Mouse (Mus musculus): ENCODE data around the gene Ush1c. TPM values are rescaled to one million over a fixed set of nuclear protein-coding genes. Genes with fewer than 3 reads are reported as not detected.
A peak's percentile ranks its signal among the peaks of the same experiment; 100 is the strongest.
"Not testable (repeated sequence)": the region's sequence is repeated elsewhere in the genome, so short reads cannot be mapped to it uniquely, and the experiment has no call there.

Gene Ush1c
- total and polyA plus RNA-seq, 3 experiments: 0.06 to 1.8 (median 1.6) TPM

DNA sequence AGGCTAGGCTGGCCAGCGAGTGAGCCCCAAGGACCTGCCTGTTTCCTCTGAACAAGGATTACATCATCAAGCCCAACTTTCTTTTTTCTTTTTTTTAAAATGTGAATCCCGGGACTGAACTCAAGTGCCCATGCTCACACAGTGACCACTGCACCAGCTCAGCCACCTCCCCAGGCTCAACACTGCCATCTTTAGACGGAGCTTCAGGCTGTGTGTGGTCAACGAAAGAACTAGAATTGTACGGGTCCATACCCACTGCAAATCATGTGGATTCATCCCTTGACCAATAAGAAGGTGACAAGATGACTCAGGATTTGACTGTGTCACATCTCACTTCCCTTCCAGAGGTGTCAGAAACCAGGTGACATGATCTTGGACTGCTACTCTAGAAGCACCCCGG is 33.5 kb downstream of the Ush1c start:
- DNase-seq: no peak

DNA sequence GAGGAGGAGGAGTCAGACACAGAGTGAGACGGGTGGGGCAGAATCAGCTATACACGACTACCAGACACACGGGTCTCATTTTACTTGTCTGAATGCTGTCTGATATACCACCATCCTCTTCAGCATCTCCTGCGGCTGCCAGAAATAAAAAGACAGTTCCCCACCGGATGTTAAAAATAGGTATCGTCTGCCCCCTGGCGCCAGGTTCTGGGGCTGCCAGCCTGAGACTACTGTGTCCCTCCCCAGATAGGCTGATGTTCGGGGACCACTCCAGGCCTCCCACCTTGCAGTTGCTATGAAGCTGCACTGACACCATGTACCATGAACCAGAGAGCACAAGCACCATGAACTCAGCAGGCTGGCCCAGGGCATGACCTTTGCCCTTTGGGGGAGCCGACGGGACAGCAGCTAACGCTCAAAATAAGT is 34.2 kb downstream of the Ush1c start:
- peak; percentile 20 for DNase-seq

DNA sequence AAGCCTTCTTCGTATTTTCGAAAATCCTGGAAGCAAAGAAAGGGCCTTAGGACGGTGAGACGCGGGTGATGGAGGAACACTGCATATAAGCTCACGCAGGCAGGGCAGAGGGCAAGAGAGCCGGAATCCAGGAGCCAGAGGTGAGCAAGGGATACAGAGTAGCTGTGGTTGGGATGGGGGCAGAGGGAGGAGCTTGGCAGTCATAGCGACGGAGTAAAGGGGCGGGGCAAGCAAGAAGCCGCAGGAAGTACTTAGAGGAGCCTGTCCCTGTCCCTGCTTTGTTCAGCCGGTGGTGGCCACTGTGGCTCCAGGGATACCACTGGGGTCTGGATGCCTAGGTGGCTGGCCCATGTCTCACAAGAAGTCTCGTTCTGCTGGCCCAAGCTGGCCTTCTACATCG is 36.7 kb downstream of the Ush1c start:
- DNase-seq: no peak

DNA sequence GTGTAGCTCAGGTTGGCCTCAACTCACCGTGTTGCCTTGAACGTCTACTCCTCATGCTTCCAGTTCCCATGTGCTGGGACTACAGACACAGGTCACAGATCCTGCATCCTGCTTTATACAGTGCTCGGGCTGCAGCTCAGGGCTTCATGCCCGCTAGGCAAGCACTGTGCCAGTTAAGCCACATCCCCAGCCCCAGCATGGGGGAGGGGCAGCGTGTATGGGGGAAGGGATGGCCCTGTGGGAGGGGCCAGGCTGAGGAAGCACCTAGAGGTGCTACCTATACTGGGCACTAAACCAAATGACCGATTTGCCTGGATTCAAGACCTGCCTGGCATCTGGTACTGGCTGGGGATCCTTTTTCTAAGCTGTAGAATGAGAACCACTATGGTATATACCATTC is 38.3 kb downstream of the Ush1c start:
- DNase-seq: no peak

DNA sequence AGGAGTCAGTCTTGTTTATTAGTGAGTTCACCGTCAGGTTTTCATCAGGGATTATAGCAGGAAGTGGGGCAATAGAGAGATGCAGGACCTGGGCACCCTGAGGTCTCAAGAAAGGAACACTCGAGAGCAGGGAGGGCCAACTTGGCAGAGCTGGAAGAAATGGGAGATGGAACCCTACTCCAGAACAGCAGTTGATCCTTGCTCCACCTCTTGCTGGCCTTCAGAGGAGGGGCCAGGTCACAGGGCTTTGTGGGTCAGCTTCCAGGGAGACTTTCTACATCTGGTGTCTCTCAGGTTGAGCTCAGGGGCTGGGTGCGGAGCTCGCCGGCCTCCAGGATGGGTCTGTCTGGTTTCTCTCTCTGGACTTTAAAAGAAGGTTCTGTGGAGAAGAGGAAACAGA is 42.9 kb downstream of the Ush1c start:
- DNase-seq: no peak

DNA sequence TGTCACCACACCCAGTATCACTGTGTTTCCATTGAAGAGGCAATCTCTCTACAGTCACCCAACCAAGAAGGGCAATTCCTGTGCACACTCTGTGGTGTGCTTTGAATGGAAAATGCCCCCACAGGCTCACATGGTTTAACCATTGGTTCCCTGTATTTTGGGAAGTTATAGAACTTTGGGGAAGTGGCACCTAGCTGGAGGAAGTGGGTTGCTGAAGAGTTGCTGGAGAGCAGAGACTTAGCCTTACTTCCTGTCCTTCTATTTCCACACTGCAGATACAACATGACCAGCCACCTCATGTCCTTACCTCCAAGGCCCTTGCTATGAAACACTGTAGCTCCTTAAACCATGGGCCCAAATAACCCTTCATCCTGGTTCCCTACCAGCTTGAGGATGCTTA is 54.1 kb downstream of the Ush1c start:
- no peak for DNase-seq

DNA sequence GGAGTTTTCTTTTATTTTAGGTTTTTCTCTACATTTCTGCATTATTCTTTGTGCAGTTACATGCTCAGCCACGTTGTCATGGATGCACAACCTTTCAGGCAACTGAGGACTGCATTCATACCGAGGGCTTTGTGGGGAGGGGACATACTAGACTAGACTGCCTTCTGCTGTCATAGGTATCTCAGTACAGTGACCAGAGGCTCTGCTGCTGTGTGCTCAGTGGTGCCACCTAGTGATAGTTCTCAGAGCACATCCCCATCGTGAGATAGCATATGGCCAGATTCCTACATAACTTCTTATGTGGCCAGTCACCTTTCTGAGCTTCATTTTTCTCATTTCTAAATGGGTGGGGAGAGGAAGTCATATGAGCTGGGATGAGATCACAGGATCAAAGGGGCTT is 56.7 kb downstream of the Ush1c start:
- peak; percentile 41 for DNase-seq

DNA sequence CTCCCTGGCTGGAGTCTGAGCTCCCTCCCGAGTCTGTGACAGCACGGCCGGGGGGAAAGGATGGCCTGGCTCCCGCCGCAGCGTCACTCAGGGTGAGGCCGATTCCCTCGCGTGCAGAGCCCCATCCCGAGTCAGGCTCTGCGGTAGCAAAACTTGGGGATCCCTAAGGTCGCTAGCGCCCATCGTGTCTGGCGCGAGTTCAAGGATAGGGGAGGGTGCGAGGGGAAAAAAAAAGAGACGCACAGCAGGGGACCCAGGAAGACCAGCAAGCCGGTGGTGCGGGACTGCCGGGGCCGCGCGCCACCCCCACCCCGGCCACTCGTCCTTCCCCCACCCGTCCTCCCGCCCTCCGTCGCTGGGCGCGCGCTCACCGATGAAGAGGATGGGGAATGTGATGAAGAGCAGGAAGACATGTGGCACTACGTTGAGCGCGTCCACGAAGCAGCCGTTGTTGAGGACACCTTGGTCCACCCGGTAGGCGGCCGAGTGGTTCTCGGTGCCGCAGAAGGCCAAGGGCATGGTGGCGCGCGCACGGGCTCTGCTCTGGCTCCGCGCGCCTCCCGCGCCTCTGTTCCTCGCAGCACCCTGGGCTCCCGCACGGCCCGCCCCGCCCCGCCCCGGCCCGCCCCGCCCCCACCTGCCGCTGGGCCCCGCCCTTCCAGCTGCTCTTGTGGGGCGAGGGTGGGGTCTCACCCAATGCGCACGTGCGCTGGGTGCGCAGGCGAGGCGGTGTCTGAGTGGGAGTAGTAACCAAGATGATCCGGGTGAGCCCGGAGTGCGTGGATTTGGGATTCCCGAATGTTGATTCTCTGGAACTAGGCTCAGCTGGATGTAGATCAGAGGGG is 58.6 kb downstream of the Ush1c start, which contains the start of gene Abcc8:
Gene Abcc8, minus strand, starts transcription at position 603 of the 845 bp plus-strand sequence.
- DNase-seq: peak; percentile 9

DNA sequence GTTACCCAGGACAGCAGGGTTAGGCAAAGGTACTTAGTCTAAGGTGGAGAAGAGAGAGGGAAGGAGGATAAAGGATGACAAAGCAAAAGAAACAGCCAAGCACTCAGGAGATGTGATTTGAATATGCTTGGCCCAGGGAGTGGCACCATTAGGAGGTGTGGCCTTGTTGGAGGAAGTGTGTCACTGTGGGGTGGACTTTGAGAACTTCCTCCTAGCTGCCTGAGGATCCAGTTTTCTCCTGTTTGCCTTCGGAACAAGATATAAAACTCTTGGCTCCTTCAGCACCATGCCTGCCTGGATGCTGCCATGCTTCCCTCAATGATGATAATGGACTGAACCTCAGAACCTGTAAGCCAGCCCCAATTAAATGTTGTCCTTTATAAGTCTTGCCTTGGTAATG is 69.3 kb downstream of the Ush1c start:
- not testable (repeated sequence) for DNase-seq

DNA sequence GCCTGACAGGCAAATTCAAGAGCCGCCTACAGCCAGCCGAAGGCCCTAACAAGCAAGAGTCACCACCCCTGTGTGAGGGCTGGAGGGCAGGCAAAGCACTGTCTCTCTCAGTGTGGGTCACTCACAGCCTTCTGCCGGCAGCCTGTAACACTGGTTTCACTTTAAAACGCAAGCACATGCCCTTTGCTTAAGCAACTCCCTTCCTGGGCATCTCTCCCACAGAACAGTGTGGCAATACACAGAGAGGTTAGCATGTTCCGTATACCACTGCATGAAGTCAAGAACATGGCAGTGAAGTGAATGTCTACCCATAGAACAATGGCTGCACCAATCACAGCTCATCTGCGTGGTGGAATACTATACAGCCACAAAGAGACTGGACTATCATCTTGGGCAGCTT is 69.9 kb downstream of the Ush1c start:
- DNase-seq: peak; percentile 27

DNA sequence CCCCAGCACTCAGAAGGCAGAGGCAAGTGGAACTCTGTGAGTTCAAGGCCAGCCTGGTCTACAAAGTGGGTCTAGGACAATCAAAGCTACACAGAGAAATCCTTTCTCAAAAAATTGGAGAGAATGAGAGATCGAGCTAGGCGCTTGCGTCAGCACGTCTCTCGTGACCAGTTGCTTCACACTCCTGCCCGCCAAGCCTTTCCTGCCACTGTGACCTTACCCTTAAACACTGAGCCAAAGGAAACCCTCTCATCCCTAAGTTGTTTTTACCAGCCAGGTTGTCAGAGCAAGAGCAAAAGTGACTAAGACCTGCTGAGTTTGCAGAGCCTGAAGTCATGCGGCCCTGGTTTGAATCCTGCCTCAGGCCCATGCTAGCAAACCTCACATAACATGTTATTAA is 70.4 kb downstream of the Ush1c start:
- peak; percentile 53 for DNase-seq

DNA sequence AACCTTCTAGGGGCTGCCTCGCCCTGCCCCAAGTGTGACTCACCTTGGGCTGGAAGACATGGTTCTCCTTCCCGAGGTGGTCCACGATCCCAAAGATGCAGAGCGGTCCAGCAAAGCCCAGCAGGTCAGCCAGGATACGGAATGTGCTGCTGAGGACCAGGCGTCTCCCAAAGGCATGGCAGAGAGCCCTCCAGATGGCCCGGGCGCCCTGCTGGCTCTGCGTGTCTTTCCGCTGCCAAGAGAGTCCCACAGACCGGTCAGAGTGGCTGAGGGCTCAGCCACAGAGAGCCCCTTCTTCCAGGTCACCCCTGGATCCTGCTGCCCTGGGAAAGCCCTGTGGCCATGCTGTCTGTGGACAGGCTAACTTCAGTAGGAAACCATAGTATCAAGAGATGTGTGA is 72.4 kb downstream of the Ush1c start:
- no peak for DNase-seq

DNA sequence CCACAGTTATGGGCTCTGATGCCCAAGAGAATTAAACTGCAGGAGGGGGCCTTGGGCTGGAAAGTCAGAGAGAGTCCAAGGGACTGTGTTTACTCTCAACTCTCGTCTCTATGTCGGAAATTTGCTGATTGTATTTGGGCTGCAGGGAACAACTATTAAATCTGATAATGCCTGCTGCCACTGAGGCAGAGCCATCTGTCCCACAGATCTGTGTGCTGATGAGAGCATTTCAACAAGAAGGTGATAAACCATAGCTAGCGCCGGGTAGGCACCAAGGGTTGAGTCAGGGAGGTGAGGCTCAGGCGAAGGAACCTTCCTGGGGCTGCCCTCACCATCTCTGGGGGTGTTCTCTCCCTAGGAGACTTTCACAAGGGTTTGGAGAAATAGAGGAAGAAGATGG is 75.6 kb downstream of the Ush1c start:
- DNase-seq: no peak

DNA sequence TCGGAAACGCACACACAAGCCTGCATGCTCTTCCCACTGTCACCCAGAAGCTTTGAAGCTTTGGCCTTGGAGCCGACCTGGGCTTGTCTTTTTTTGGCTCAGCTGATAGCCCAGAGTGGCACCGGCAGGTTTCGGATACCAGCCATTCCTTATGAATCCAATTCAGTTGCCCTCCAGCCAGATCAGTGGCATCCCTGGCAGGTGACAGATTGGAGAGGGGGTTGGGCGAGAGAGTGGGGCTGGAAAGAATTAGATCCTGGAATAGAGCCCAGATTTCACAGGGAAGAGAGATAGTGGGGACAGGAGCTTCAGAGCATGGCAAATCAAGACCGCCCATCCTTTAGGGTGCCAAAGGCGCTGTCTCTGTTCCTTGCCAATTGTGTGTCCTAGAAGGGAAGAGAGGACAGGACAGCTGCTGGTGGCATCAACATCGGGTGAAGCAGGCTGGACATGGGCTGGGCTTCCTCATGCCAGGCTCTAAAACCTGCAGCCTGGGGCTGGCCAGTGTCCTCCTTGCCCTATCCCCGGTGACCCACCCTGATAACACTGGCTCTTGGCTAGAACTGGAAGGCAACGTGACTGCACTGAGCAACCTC is 76.1 kb downstream of the Ush1c start:
- DNase-seq: peak; percentile 20

DNA sequence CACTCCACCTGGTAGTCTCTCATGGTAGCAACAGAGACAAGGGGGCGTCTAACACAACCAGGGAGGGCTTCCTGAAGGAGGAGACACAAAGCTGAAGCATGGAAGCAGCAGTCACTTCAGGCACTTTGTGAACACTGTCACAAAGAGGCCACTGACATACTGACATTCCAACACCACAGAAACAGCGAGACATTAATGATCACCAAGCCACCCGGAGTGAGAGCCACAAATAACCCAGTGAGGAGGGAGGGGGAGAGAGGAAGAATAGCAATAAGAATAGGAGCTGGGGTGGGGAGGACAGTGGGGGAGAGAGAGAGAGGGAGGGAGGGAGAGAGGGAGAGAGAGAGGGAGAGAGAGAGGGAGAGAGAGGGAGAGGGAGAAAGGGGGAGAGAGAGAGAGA is 76.7 kb downstream of the Ush1c start:
- DNase-seq: no peak

DNA sequence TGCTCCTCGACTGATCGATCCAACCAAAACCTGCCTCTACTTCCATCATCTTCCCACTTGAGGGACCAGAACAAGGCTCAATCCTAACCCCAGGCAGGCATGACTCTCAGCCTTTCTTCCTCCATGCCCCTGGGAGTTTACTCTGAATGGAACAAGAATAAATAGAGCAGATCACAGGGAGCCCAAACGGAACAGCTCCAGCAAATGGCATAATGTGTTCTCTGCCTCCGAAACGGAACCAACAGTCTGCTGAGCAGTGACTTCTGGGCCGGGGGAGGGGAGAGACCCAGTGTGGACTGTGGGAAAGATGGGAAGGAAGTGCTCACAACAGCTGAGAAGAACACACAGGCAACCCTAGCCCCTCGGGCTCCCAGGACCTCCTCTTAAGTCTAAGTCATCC is 80.6 kb downstream of the Ush1c start:
- DNase-seq: no peak

DNA sequence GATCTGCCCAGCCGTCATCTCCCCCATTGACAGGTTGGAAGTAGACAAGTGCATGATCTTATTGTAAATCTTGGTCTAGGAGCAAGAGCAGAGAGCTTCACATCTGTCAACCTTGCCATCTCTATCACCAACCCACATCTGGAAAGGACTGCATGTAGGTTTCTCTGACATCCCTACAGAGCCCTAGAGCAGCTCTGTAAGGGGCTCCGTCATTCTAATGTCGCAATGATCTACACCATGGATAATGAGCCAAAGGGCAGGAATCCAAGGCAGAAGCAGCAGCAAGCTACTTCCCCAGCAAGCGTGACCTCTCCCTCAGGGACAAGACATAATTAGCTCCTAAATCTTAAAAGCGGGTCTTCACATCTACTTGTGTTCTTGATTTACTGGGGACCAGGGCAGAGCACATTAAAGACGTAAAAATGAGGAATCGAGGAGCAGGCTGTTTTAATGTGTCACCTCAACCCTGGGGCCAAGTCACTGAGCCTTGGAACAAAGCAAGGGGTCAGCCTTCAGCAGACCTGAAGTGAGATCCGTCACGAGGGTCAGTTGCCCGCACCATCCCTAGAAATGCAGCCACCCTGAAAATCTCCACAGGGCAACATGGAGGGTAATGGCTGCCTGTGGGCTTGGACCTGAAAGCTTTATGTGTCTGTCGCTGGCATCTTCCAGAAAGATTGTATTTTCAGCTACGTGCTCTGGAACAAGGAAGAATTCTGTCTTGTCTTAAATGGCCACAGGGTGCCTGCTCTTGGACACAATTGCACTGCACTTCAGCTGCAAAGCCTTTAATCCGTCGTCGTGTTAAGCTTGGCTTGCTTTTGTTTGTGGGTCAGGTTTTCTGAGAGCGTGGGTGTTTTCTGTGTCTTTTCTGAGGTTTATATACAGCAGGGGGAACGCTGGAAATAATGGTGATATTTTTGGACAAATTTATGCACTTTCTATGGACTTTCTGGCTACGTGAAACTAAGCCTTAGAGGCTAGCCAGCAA is 83.5 kb downstream of the Ush1c start:
- DNase-seq: no peak

DNA sequence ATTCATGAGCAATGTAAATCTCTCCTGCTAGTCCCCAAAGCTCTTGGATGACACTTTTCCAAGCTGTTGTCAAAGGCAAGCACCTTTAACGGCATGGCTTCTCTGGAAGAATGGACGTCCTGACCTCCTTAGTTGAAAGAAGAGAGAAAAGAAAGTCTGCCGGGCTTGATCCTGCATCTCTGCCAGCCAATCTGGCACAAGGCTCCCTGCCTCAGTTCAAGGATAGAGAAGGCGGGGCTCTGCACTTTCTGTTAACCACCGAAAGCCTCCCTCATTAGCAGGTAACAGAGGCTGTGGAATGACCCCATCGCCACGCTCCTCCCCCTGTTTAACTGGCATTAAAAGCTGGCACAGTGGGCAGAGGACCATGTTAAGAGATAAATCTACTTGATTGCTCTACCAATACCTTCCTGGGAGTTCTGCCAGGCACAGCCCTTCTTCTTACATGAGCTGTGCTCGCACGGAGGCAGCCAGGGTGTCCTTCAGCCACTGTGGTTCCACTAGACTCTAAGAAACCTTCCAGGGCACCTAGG is 85.4 kb downstream of the Ush1c start:
- DNase-seq: peak; percentile 31

DNA sequence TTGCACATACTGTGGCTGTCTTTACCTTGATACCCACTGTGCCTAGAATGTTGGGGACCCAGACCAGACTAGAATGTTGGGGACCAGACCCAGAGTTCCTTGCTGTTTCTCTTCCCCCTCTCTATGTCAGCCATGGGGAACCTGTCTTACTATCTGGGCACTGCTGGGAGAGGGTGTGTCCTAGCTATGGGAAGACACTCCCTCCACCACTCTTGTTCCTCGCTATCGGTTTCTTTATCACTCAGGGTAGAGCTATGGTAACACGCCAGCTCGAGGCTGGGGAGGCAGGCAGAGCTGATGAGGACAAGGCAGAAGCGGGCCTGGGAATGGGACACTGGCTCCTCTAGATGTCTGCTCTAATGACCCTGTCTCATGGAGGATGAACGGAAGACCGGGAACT is 90.9 kb downstream of the Ush1c start:
- DNase-seq: no peak

DNA sequence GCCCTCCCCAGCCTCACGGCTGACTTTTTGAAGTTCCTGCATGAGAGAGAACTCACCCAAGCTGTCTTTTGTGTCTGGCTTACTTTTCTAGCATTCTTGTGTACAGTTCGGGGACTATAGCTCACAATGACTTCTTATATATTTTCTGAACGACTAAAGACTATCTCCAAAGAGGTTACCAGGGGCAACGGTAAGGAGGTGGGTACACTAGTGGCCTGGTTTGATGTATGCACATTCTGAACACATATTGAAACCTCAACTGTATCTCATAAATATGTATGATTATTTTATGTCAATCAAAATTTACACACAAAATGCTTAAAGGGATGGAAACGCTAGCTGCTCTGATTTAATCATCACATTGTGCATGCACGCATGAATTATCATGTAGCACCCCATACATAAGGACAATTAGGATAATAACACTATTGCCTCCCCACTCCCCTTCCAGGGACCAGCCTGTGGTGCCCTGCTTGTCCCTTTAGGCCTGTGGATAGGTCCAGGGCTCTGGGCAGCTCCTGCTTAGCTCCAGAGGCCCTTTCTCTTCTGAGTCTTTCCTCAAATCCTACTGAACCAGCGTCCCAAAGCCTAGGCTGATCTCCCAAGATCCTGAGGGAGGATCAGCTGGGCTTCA is 91.5 kb downstream of the Ush1c start:
- no peak for DNase-seq

Data from adrenal gland, adult 2 months (tissue).